Mouse (Mus musculus): ENCODE results near the gene Sema3b. TPM values are rescaled to one million over a fixed set of nuclear protein-coding genes. Genes with fewer than 3 reads are reported as not detected.
A peak's percentile ranks its signal among the peaks of the same experiment; 100 is the strongest.

Sema3b gene
- polyA plus RNA-seq, 1 experiment: not detected

GRCm38 (mm10) chr9:107606591-107606990, 2.4 kb downstream of the Sema3b start:
- Histone ChIP-seq H3K27ac (ENCODE audit: insufficient read depth, low read depth, low read length) (no peak overlapping the region), H3K4me3 (ENCODE audit: insufficient read depth, low read length) (no peak overlapping the region), H3K4me1 (ENCODE audit: control insufficient read depth, insufficient read depth, low read length) (peaks cover 17% of the 10 kb centered on the region)
- TF ChIP-seq CTCF (IDR thresholded peaks at IDR 0.05; ENCODE audit: low read depth, low read length): no peak
- TF ChIP-seq POLR2A (IDR thresholded peaks at IDR 0.05; ENCODE audit: borderline replicate concordance, low read depth, low read length): no peak

GRCm38 (mm10) chr9:107605041-107605661, 3.9 kb downstream of the Sema3b start:
- H3K4me1 ChIP-seq (ENCODE audit: control insufficient read depth, insufficient read depth, low read length): peaks cover 3% of the 10 kb centered on the region

GRCm38 (mm10) chr9:107603251-107603650, 5.8 kb downstream of the Sema3b start:
- peaks cover 3% of the 10 kb centered on the region for H3K4me1 ChIP-seq (ENCODE audit: control insufficient read depth, insufficient read depth, low read length)
- H3K4me3 ChIP-seq (ENCODE audit: insufficient read depth, low read length): no peak overlapping the region
- no peak for TF ChIP-seq CTCF (IDR thresholded peaks at IDR 0.05; ENCODE audit: low read depth, low read length)
- TF ChIP-seq POLR2A (IDR thresholded peaks at IDR 0.05; ENCODE audit: borderline replicate concordance, low read depth, low read length): no peak
- no peak overlapping the region for H3K27ac ChIP-seq (ENCODE audit: insufficient read depth, low read depth, low read length)

More at GRCm38 (mm10) chr9:107605041-107605661, 3.9 kb downstream of the Sema3b start:
- H3K4me3 ChIP-seq (ENCODE audit: insufficient read depth, low read length): no peak overlapping the region
- no peak overlapping the region for H3K27ac ChIP-seq (ENCODE audit: insufficient read depth, low read depth, low read length)
- no peak for TF ChIP-seq POLR2A (IDR thresholded peaks at IDR 0.05; ENCODE audit: borderline replicate concordance, low read depth, low read length)
- TF ChIP-seq CTCF (IDR thresholded peaks at IDR 0.05; ENCODE audit: low read depth, low read length): no peak

GRCm38 (mm10) chr9:107602068-107602648, 6.9 kb downstream of the Sema3b start:
- peaks cover 11% of the 10 kb centered on the region for H3K4me1 ChIP-seq (ENCODE audit: control insufficient read depth, insufficient read depth, low read length)
- no peak overlapping the region for H3K27ac ChIP-seq (ENCODE audit: insufficient read depth, low read depth, low read length)
- TF ChIP-seq CTCF (IDR thresholded peaks at IDR 0.05; ENCODE audit: low read depth, low read length): peak; percentile 76
- TF ChIP-seq POLR2A (IDR thresholded peaks at IDR 0.05; ENCODE audit: borderline replicate concordance, low read depth, low read length): no peak
- H3K4me3 ChIP-seq (ENCODE audit: insufficient read depth, low read length): no peak overlapping the region

GRCm38 (mm10) chr9:107601275-107601674, 7.8 kb downstream of the Sema3b start:
- TF ChIP-seq POLR2A (IDR thresholded peaks at IDR 0.05; ENCODE audit: borderline replicate concordance, low read depth, low read length) (no peak), CTCF (IDR thresholded peaks at IDR 0.05; ENCODE audit: low read depth, low read length) (no peak)
- peaks cover 20% of the 10 kb centered on the region for H3K4me1 ChIP-seq (ENCODE audit: control insufficient read depth, insufficient read depth, low read length)
- H3K27ac ChIP-seq (ENCODE audit: insufficient read depth, low read depth, low read length): no peak overlapping the region
- H3K4me3 ChIP-seq (ENCODE audit: insufficient read depth, low read length): no peak overlapping the region

GRCm38 (mm10) chr9:107600745-107601144, 8.3 kb downstream of the Sema3b start:
- Histone ChIP-seq H3K4me1 (ENCODE audit: control insufficient read depth, insufficient read depth, low read length) (peaks cover 20% of the 10 kb centered on the region), H3K4me3 (ENCODE audit: insufficient read depth, low read length) (no peak overlapping the region), H3K27ac (ENCODE audit: insufficient read depth, low read depth, low read length) (no peak overlapping the region)
- no peak for TF ChIP-seq POLR2A (IDR thresholded peaks at IDR 0.05; ENCODE audit: borderline replicate concordance, low read depth, low read length)

GRCm38 (mm10) chr9:107599842-107600241, 9.2 kb downstream of the Sema3b start:
- Histone ChIP-seq H3K27ac (ENCODE audit: insufficient read depth, low read depth, low read length) (no peak overlapping the region), H3K4me3 (ENCODE audit: insufficient read depth, low read length) (no peak overlapping the region), H3K4me1 (ENCODE audit: control insufficient read depth, insufficient read depth, low read length) (peaks cover 20% of the 10 kb centered on the region)
- no peak for TF ChIP-seq POLR2A (IDR thresholded peaks at IDR 0.05; ENCODE audit: borderline replicate concordance, low read depth, low read length)
- TF ChIP-seq CTCF (IDR thresholded peaks at IDR 0.05; ENCODE audit: low read depth, low read length): no peak

- TF ChIP-seq POLR2A (IDR thresholded peaks at IDR 0.05; ENCODE audit: borderline replicate concordance, low read depth, low read length) (no peak), CTCF (IDR thresholded peaks at IDR 0.05; ENCODE audit: low read depth, low read length) (no peak)
- H3K4me3 ChIP-seq (ENCODE audit: insufficient read depth, low read length): no peak overlapping the region
- no peak overlapping the region for H3K27ac ChIP-seq (ENCODE audit: insufficient read depth, low read depth, low read length)
- H3K4me1 ChIP-seq (ENCODE audit: control insufficient read depth, insufficient read depth, low read length): peaks cover 20% of the 10 kb centered on the region
Measured at GRCm38 (mm10) chr9:107599433-107599832, 9.6 kb downstream of the Sema3b start.

GRCm38 (mm10) chr9:107598385-107598784, 10.6 kb downstream of the Sema3b start:
- Histone ChIP-seq H3K27ac (ENCODE audit: insufficient read depth, low read depth, low read length) (no peak overlapping the region), H3K4me1 (ENCODE audit: control insufficient read depth, insufficient read depth, low read length) (peaks cover 20% of the 10 kb centered on the region), H3K4me3 (ENCODE audit: insufficient read depth, low read length) (no peak overlapping the region)
- no peak for TF ChIP-seq CTCF (IDR thresholded peaks at IDR 0.05; ENCODE audit: low read depth, low read length)
- TF ChIP-seq POLR2A (IDR thresholded peaks at IDR 0.05; ENCODE audit: borderline replicate concordance, low read depth, low read length): no peak
